Mouse (Mus musculus): ENCODE measurements around the gene Gdf2.

DNA sequence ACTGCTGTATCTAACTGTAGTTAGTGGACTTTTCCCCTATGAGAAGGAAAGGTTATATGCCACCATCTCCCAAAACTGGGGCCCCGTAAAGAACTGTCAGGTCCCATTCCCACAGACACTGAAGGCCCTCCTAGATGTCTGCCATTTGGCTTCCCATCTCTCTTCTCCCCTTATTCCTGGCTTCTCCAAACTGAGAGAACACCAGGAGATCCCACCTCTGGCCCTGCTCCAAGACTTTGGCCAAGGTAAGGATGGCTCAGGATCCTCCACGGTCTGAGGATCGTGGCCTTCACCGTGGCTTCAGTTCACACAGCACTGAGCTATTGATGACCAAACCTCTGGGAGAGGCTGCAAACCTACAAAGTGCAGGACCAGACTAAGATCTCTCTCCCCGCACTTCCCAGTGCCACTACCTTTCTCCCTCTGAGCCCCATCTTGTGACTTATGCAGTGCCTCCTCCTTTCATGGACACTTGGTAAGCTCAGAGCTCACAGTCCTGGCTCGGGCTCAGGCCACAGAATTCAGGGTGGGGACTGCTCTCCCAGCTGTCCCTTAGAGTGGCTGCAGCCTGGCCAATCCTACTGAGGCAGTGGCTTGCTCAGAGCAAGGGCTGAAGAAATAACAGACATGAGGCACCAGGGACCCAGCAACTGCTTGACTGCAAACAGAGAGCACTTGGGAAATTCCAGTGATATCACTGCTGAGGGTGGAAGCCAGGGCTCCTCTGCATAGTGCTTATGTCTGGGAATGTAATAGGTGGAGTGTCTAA is 52.9 kb downstream of the Gdf2 start:
- TF ChIP-seq POLR2A (IDR thresholded peaks at IDR 0.05; ENCODE audit: low read depth, low read length), result no peak
- TF ChIP-seq CTCF (IDR thresholded peaks at IDR 0.05; ENCODE audit: borderline replicate concordance, insufficient read depth, low read length), result no peak
